Mouse (Mus musculus): ENCODE measurements around the gene Gm10118. TPM values are rescaled to one million over a fixed set of nuclear protein-coding genes. Genes with fewer than 3 reads are reported as not detected.

The Gm10118 gene
- polyA plus RNA-seq, 1 experiment, result not detected

DNA sequence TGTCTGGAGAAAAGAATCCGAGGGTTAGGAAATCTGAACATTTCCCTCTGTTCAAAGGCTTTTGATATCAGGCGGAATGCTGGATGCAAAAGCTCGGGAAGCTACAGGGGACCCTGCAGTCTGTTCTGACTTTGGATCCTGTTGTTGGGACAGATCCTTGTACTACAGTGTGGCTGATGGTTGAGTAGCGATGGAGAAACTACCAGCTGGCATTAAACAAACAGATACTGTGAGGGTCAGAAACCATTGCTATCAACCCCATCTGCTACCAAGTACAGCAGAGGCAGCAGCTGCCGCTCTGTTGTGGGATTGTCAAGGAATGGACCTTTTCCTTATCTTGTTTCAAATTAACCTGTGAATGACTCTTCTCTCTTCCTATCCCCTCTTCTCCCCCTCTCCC is 6.7 kb upstream of the Gm10118 start:
- 69% methylated on average over 5 of the region's 5 CpGs for WGBS
- Histone ChIP-seq H3K4me3 (ENCODE audit: insufficient read depth, low read depth, low read length) (no peak overlapping the region), H3K27ac (ENCODE audit: insufficient read depth, low read depth, low read length) (no peak overlapping the region), H3K27me3 (replicated peaks; ENCODE audit: control insufficient read depth, insufficient read depth, low read length) (no peaks in the 10 kb centered on the region), H3K4me1 (ENCODE audit: control insufficient read depth, insufficient read depth, low read length) (no peaks in the 10 kb centered on the region), H3K36me3 (ENCODE audit: control insufficient read depth, insufficient read depth, low read length) (no peaks in the 10 kb centered on the region)
- DNase-seq, result no peak
- TF ChIP-seq POLR2A (IDR thresholded peaks at IDR 0.05; ENCODE audit: low read depth, low read length), result no peak
- no peak for TF ChIP-seq CTCF (conservative IDR thresholded peaks at IDR 0.05; ENCODE audit: insufficient read depth, insufficient read length, low read depth, low read length)

DNA sequence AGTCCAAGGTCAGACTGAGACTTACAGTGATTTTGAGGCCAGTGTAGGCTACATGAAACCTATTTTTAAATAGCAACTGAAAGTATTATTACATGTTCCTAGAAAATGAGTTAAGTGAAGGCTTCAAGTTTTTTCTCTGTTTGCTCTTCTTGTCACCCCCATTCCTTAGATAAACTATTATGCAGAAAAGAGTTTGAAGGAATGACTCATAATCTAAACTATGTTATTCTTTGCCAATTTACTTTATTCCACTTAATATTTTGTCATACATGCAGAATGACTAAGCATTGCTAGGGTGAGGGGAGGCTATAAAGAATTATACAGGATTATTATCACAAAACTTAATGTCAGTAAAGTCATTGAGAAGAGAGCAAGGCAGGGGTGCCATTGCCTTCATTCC is 18.4 kb downstream of the Gm10118 start:
- TF ChIP-seq CTCF (conservative IDR thresholded peaks at IDR 0.05; ENCODE audit: insufficient read depth, insufficient read length, low read depth, low read length) (no peak), POLR2A (IDR thresholded peaks at IDR 0.05; ENCODE audit: low read depth, low read length) (no peak)
- DNase-seq, result no peak
- H3K27ac ChIP-seq (ENCODE audit: insufficient read depth, low read depth, low read length), result no peak overlapping the region
- no peaks in the 10 kb centered on the region; the same call in 1 of the 2 replicates for H3K27me3 ChIP-seq (replicated peaks; ENCODE audit: control insufficient read depth, insufficient read depth, low read length)
- H3K36me3 ChIP-seq (ENCODE audit: control insufficient read depth, insufficient read depth, low read length), result no peaks in the 10 kb centered on the region
- no peaks in the 10 kb centered on the region for H3K4me1 ChIP-seq (ENCODE audit: control insufficient read depth, insufficient read depth, low read length)
- H3K4me3 ChIP-seq (ENCODE audit: insufficient read depth, low read depth, low read length), result no peak overlapping the region

DNA sequence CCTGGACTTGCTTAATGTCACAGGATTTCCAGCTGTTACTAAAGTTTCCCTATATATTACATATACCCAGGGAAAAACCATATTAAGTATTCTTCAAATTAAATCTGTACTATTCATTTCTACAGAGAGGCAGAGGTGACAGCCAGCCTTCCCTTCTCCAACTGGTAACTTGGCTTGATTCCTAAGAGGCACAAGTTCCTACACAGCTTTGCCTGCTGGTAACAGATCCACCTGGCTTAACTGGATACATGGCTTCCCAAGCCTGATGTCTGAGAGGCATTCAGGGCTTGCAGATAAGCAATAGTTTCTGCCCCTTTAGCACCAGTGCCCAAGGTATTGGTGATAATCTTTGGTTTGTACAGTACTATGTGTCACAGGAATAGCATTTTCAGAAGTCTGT is 27.3 kb downstream of the Gm10118 start:
- Histone ChIP-seq H3K27me3 (replicated peaks; ENCODE audit: control insufficient read depth, insufficient read depth, low read length) (no peaks in the 10 kb centered on the region), H3K4me1 (ENCODE audit: control insufficient read depth, insufficient read depth, low read length) (no peaks in the 10 kb centered on the region), H3K27ac (ENCODE audit: insufficient read depth, low read depth, low read length) (no peak overlapping the region), H3K4me3 (ENCODE audit: insufficient read depth, low read depth, low read length) (no peak overlapping the region), H3K36me3 (ENCODE audit: control insufficient read depth, insufficient read depth, low read length) (no peaks in the 10 kb centered on the region)
- TF ChIP-seq CTCF (conservative IDR thresholded peaks at IDR 0.05; ENCODE audit: insufficient read depth, insufficient read length, low read depth, low read length) (no peak), POLR2A (IDR thresholded peaks at IDR 0.05; ENCODE audit: low read depth, low read length) (no peak)
- no peak for DNase-seq

DNA sequence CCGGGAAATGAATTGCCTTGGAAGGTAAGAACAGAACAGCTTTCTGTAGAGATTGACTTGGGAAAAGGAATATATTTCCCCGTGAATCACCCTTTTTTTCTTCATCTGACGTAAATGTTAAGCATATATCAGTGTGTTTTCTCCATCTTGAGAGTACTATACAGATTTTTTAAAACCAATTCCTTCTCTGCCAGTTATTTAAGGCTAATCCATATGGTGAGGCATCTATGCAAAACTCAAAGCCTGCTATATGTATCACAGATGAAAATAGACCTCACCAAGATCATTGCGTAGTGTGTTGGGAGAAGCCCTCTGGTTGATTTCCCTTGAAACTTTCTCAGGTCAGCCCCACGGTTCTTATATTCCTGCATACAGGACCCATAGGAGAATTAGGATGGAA is 32.6 kb downstream of the Gm10118 start:
- no peak for TF ChIP-seq CTCF (conservative IDR thresholded peaks at IDR 0.05; ENCODE audit: insufficient read depth, insufficient read length, low read depth, low read length)
- TF ChIP-seq POLR2A (IDR thresholded peaks at IDR 0.05; ENCODE audit: low read depth, low read length), result no peak
- no peaks in the 10 kb centered on the region for H3K27me3 ChIP-seq (replicated peaks; ENCODE audit: control insufficient read depth, insufficient read depth, low read length)
- 89% methylated on average over 5 of the region's 5 CpGs for WGBS
- no peak overlapping the region for H3K4me3 ChIP-seq (ENCODE audit: insufficient read depth, low read depth, low read length)
- no peaks in the 10 kb centered on the region for H3K36me3 ChIP-seq (ENCODE audit: control insufficient read depth, insufficient read depth, low read length)
- H3K4me1 ChIP-seq (ENCODE audit: control insufficient read depth, insufficient read depth, low read length), result no peaks in the 10 kb centered on the region
- DNase-seq, result no peak
- H3K27ac ChIP-seq (ENCODE audit: insufficient read depth, low read depth, low read length), result no peak overlapping the region

DNA sequence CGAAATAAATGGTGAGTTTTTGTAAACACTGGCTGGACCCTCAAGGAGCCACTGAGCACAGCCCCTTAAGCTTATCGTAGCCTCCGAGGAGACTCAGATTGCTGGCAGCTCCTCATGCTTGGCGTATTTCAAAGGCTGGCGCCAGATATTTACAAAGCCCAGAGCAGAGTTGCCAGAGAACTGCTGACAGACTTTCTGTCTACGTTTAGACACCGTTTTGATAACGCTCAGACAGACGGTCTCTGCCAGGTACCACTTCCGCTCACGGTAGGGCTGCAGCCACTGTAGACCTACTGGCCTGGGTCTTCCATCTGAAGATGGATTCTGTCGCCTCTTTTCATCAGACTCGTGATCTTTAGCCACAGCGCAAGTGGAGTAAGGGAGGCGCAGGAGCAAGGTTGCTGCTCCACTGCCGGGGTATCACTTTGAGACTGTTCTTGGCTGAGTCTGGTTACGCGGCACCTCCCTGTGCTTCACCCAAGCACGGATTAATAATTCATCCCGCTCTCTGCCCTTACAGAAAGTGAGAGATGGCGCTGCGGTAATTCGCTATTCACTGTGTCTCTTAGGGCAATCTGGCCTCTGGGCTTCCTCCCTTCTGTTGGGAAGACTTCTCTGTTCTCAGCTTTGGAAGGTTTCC is 40.7 kb downstream of the Gm10118 start:
- H3K27ac ChIP-seq (ENCODE audit: insufficient read depth, low read depth, low read length), result no peak overlapping the region
- DNase-seq, result no peak
- no peaks in the 10 kb centered on the region for H3K36me3 ChIP-seq (ENCODE audit: control insufficient read depth, insufficient read depth, low read length)
- 79% methylated on average over 23 of the region's 23 CpGs for WGBS
- H3K4me3 ChIP-seq (ENCODE audit: insufficient read depth, low read depth, low read length), result no peak overlapping the region
- TF ChIP-seq CTCF (conservative IDR thresholded peaks at IDR 0.05; ENCODE audit: insufficient read depth, insufficient read length, low read depth, low read length) (no peak), POLR2A (IDR thresholded peaks at IDR 0.05; ENCODE audit: low read depth, low read length) (no peak)
- no peaks in the 10 kb centered on the region for H3K27me3 ChIP-seq (replicated peaks; ENCODE audit: control insufficient read depth, insufficient read depth, low read length)
- H3K4me1 ChIP-seq (ENCODE audit: control insufficient read depth, insufficient read depth, low read length), result no peaks in the 10 kb centered on the region

DNA sequence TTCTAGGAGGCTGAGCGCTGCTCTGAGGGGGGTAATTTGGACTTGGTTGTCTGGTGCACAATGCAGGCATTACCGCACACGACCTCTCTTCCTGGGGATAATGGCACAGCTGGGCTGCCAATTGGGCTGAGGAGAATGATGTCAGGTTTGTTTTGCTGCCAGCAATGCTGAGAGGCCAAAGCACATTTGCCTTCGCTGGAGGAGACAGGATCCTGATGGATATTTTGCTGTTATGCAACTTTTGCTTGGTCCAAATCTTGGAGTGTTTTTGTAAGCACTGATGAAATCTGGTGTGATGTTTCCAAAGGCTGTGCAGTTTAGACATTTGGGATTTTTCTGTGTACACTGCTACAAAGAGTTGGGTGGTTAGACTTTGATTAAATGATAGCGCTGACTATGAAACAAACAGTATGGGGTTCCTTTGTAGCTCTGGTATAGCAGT is 46.8 kb downstream of the Gm10118 start:
- 80% methylated on average over 5 of the region's 5 CpGs for WGBS
- H3K4me3 ChIP-seq (ENCODE audit: insufficient read depth, low read depth, low read length), result no peak overlapping the region
- TF ChIP-seq CTCF (conservative IDR thresholded peaks at IDR 0.05; ENCODE audit: insufficient read depth, insufficient read length, low read depth, low read length), result no peak
- TF ChIP-seq POLR2A (IDR thresholded peaks at IDR 0.05; ENCODE audit: low read depth, low read length), result no peak
- no peaks in the 10 kb centered on the region for H3K36me3 ChIP-seq (ENCODE audit: control insufficient read depth, insufficient read depth, low read length)
- H3K27ac ChIP-seq (ENCODE audit: insufficient read depth, low read depth, low read length), result no peak overlapping the region
- no peaks in the 10 kb centered on the region for H3K27me3 ChIP-seq (replicated peaks; ENCODE audit: control insufficient read depth, insufficient read depth, low read length)
- DNase-seq, result peak; percentile 2
- no peaks in the 10 kb centered on the region for H3K4me1 ChIP-seq (ENCODE audit: control insufficient read depth, insufficient read depth, low read length)

Other genes starting within 250 kb of the Gm10118 start
- gene Lrrtm3, start 162.8 kb upstream of the Gm10118 start, polyA plus RNA-seq (2012; rRNA removed), result not detected in 2 replicates